Mouse (Mus musculus): ENCODE results near the gene Gm11077.

Gene Gm11077

DNA sequence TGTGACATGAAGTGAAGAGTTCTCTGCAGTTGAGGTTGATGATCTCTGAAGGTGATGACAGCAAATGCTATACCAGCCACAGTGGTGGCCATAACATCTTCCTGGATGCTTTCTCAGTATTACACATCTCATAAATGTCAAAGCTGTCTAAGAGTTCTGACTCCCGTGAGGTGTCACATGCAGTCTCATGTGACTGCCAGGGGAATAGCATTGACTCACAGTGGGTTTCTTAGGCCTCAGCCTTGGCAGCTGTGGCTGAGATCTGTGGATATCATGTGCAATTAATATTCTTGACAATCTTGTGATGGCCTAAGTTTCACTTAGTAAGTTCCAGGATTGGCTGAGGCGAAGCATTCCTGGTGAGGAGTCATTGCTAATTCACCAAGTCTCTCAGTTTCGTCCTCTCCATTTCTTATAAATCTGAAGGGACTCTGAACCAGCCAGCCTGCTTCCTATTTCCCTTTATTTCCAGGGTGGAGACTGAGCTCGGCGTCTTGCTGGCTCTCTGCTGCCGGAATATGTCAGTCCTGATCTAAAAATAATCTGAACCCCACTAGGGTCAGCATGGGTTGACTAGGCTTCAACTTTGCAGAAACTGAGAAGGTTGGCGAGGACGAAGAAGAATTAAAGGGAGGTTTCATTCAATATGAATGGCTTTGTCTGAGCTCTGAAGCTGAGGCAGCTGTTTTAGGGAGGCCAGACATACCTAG, 21.4 kb downstream of the Gm11077 start:
- DNase-seq: no peak

DNA sequence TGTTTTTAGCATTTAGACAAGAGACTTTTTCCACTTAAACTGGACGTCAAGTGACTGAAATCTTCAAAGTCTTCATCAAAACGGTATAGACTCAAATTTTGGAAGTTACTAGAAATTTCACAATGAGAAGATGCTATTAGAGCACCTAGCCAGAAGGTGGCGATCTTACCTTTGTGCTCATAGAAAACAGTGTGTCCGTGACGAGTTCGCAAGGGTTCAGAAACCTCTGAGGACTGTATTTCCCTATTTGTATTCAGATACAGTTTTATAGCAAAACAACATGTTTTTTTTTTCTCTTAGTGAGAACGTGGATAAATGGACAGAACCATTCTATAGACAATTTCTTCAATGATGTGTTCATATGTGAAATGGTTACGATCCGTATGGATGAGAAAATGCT, 37.3 kb downstream of the Gm11077 start:
- peak; percentile 71 for DNase-seq

DNA sequence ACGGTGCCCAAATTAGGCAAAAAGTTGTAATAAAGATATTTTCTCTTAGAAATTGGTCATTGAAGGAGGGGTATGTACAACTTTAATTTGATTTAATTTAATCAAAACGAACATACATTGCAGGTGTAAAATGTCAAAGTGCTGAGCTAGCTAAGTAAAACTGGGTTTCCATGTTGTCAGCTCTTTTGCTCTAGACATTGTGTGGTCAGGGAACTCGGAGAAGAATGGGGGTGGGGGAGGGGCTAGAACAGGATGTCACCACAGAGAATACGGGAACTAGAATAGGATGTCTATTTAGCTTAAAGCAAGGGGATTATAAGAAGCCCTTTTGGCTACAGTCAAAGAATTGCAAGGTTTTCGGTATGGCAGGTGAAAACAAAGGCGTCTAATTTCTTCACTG, 38.2 kb downstream of the Gm11077 start:
- no peak for DNase-seq

DNA sequence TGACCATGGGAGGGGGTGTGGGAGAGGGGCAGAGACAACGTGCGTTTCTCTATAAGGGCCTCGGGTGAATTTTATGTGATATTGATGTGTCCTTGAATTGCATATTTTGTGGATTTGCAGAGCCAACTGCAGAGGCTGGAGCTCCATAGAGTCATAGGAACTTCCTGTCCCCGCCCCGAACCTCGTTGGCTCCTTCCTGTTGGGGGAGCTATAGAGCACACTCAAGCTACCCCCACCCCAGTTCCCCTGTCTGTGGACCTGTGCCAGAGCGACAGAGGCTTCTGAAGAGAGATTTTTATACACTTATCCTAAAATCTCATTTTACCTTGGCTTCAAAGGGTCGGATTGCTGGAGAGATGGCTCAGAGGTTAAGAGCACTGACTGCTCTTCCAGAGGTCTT, 39.1 kb downstream of the Gm11077 start:
- DNase-seq: peak; percentile 38

DNA sequence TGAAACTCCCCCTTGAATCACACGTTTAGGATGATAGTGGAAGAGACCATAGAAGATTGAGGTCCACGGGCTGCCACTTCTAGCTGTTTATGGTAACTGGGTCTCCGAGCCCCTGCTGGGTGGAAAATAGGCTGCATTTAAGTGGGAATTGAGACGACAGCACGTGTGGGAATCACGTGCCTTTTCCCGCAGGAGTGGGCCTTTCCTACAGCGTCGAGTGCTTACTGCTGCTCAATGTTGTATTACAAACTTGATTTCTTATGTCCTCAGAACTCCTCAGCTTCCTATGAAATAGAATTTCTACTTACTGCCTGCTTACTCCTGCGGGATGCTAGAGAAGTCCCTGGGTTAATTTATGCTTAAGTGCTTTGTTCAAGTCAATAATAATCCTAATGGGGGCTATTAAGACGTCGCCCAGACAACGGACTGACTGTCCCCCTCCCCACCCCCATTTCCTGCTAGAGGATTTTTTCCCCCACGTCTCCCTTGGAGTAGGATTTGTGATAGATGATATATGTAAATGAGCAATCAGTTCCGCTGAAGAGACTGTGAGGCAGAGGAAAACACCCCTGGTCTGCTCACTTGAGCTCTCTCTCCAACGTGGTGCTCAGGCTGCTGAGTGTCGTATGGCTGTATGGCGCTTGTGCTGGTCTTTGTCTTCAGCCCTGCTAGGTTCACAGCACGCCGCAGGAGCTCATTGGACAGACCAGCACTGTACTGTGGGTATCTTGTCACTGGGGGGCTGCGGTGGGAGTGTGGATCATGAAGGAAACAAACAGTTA, 40.0 kb downstream of the Gm11077 start:
- DNase-seq: no peak

DNA sequence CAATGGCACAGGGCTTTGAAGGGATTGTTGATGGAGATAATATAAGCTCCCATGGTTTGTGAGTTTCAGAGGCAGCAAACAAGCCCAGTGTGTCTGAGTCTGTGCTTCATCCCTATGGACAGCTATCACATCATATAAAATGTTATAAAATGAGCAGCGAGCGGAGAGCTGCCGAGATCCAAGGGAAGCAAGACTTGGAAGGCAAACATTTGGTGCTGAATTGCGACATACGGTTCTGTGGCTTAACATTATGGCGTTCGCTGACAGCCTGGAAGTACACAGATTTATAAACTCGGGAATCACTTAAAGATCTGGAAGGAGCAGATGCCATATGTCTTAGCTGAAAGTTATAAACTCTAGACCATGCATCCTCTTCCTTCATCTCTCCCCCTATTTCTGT, 47.2 kb downstream of the Gm11077 start:
- DNase-seq: no peak

DNA sequence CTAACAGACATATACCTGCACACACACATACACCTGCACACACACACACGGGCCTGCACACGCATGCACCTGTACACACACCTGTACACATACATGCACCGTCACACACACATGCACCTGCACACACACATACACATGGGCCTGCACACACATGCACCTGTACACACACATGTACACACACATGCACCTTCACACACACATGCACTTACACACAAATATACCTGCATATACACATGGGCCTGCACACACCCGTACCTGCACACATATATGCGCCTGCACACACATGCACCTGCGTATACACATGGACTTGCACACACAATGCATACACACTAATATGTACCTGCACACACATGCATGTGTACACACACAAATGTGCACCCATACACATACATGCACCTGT, 53.4 kb downstream of the Gm11077 start:
- no peak for DNase-seq

DNA sequence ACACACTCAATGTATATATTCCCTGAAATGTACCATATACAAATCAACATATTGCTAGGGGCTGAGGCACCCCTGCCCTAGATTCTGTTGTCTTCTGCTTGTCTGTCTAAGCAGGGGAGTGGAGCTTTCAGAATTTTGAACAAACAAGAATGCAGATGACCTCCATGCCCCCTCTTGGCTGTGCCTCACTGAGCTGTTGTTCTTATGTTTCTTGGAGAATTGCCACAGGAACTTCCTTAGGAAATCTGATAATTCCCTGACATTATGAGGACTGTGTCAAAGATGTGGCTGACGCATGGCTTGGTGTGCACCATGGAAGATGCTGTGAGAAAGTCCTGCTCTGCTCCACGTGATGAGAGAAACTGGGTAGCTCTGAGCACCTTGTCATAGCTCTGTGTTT, 57.0 kb downstream of the Gm11077 start:
- peak; percentile 50 for DNase-seq

DNA sequence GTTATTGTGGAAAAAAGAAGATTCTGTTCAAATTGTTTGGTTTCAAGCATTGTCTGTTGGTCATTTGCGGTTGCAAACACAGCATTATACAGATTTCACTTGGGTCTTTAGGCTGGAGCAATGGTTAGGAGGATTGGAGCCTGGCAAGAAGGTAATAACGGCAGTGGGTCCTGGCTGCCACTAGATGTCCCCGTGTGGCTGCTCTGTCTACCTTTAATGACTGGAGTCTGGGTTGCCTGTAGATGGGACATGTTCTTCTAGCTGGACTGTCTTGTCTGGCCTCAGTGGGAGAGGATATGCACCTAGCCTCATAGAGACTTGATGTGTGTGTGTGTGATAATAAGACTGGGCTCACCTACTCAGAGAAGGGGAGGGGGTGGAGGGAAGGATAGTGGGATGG, 60.8 kb downstream of the Gm11077 start:
- peak; percentile 22 for DNase-seq

DNA sequence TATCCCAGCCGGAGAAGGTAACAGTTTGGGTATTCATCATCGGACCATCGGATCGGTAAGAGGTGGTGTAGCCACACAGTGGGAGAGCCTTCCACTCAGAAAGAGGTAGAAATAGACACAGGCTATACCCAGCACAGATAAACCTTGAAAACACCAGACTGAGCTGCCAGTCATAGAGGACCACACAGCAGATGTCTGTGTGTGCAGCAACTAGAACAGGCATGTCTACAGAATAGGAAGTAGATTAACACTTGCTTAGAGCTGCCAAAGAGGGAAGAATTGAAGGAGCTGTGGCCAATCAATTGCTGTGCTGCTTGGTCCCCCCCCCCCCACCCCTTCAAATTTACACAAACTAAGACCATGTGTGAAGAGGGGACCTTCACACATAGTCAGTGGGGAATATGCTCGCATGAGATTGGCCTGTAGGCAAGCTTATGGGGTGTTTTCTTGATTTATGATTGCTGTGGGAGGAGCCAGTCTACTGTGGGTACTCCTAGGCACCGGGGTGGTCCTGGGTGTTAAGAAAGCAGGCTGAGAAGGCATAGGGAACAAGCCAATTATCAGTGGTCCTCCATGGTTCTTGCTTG, 64.7 kb downstream of the Gm11077 start:
- DNase-seq: no peak

DNA sequence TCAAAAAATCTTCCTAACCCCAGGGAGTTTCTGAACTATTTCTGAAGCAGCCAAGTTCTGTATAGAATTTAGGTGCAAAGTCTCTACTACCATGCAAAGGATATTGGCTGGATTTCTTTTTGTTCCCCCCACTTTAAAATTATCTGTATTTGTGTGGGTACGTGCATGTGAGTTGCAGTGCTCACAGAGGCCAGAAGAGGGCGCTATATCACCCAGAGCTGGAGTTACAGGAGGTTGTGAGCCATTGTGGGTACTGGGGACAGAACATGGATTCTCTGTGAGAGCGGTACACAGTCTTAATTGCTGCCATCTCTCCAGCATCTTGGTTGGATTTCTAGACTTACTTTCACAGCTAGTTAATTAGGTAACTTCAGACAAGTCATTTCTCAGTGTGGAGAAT, 69.8 kb downstream of the Gm11077 start:
- DNase-seq: no peak

DNA sequence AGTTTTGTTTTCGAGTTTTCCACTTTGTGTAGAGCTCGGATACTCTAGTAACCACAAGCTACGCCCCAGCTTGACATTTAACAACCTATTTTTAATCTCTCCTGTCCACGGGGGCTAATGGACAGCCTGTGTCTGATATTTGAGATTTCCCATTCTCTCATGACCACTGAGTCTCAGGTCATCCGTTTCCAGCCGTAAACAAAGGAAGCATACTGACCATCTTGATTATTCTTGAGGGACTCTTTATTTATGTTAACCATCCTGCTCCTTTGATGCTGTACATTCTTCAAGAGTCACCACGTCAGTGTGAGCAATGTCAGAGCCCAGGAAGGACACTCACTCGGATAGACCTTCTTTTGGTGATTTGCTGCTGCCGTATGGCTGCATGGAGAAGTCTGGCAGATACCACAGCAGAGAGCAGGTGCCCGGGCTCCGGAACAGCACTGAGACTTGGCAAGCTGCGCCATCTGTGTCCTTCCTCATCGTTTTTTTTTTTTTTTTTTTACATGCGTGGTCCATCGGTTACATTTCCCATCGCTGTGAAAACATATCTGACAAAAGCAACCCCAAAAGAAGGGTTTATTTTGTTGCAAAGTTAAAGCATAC, 70.5 kb downstream of the Gm11077 start:
- DNase-seq: peak; percentile 11

DNA sequence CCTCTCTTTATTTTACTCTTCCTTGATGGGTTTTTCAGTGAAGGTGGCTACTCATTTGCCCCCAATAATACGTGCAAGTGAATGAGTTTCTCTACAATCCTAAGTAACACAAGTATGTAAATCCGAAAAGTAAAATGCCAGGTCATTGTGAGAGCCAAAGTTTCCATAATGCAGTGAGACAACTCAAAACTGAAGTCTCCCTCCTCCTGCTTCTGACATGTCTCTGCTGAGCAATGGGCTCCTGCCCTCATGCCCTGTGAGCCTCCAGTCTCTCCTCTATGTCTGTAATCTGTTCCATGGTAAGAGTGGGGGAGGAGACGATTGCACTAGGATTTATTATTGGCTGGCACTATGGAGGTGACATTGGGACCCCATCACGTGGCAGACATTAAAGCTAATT, 71.5 kb downstream of the Gm11077 start:
- no peak for DNase-seq

All from lung, postnatal 10 days (tissue).